Mouse (Mus musculus): Measurements from ENCODE around the gene Pkd2l1.
A peak's percentile ranks its signal among the peaks of the same experiment; 100 is the strongest.

The Pkd2l1 gene

GRCm38 (mm10) chr19:44192342-44192741 lies at the start of gene Pkd2l1:
Gene Pkd2l1, minus strand, starts transcription at chr19:44192442.
- no peak for DNase-seq (ENCODE audit: low spot score in 2 of 2)

GRCm38 (mm10) chr19:44238906-44239305 lies 46.7 kb upstream of the Pkd2l1 start:
- no peak for DNase-seq (ENCODE audit: low spot score in 2 of 2)

GRCm38 (mm10) chr19:44237471-44238006 lies 45.3 kb upstream of the Pkd2l1 start:
- DNase-seq (ENCODE audit: low spot score in 2 of 2): no peak

- no peak for DNase-seq (ENCODE audit: low spot score in 2 of 2)
These were observed 39.4 kb upstream of the Pkd2l1 start for GRCm38 (mm10) chr19:44231608-44232151.

GRCm38 (mm10) chr19:44230212-44230611 lies 38.0 kb upstream of the Pkd2l1 start:
- no peak for DNase-seq (ENCODE audit: low spot score in 2 of 2)

- DNase-seq (ENCODE audit: low spot score in 2 of 2): no peak
These were observed 37.5 kb upstream of the Pkd2l1 start for GRCm38 (mm10) chr19:44229776-44230175.

GRCm38 (mm10) chr19:44225728-44226127 lies 33.5 kb upstream of the Pkd2l1 start:
- DNase-seq (ENCODE audit: low spot score in 2 of 2): no peak

GRCm38 (mm10) chr19:44217958-44218525 lies 25.8 kb upstream of the Pkd2l1 start:
- DNase-seq (ENCODE audit: low spot score in 2 of 2): no peak

GRCm38 (mm10) chr19:44215255-44215654 lies 23.0 kb upstream of the Pkd2l1 start:
- no peak for DNase-seq (ENCODE audit: low spot score in 2 of 2)

- peak in 1 of 2 experiments; percentile 12 for DNase-seq (ENCODE audit: low spot score in 2 of 2)
These were observed 14.8 kb upstream of the Pkd2l1 start for GRCm38 (mm10) chr19:44207079-44207478.

- DNase-seq (ENCODE audit: low spot score in 2 of 2): no peak
These were observed 10.8 kb upstream of the Pkd2l1 start, which contains the start of gene Scd3 for GRCm38 (mm10) chr19:44203015-44203564. Gene Scd3, plus strand, starts transcription at chr19:44203269.

- DNase-seq (ENCODE audit: low spot score in 2 of 2): peak in 1 of 2 experiments; percentile 8
These were observed 6.7 kb upstream of the Pkd2l1 start for GRCm38 (mm10) chr19:44198964-44199363.

GRCm38 (mm10) chr19:44198494-44198893 lies 6.3 kb upstream of the Pkd2l1 start:
- no peak for DNase-seq (ENCODE audit: low spot score in 2 of 2)

- DNase-seq (ENCODE audit: low spot score in 2 of 2): no peak
These were observed 5.0 kb upstream of the Pkd2l1 start for GRCm38 (mm10) chr19:44197053-44197852.

- DNase-seq (ENCODE audit: low spot score in 2 of 2): peak; percentile 34 to 38
These were observed 2.9 kb upstream of the Pkd2l1 start for GRCm38 (mm10) chr19:44195138-44195537.

GRCm38 (mm10) chr19:44193906-44194305 lies 1.7 kb upstream of the Pkd2l1 start:
- DNase-seq (ENCODE audit: low spot score in 2 of 2): no peak

- no peak for DNase-seq (ENCODE audit: low spot score in 2 of 2)
These were observed 3.2 kb downstream of the Pkd2l1 start for GRCm38 (mm10) chr19:44189056-44189455.

- DNase-seq (ENCODE audit: low spot score in 2 of 2): no peak
These were observed 8.3 kb downstream of the Pkd2l1 start for GRCm38 (mm10) chr19:44183968-44184367.

GRCm38 (mm10) chr19:44180502-44180901 lies 11.7 kb downstream of the Pkd2l1 start:
- no peak for DNase-seq (ENCODE audit: low spot score in 2 of 2)

- no peak for DNase-seq (ENCODE audit: low spot score in 2 of 2)
These were observed 15.5 kb downstream of the Pkd2l1 start for GRCm38 (mm10) chr19:44176741-44177140.

- DNase-seq (ENCODE audit: low spot score in 2 of 2): no peak
These were observed 17.4 kb downstream of the Pkd2l1 start for GRCm38 (mm10) chr19:44174835-44175234.

- DNase-seq (ENCODE audit: low spot score in 2 of 2): no peak
These were observed 30.7 kb downstream of the Pkd2l1 start for GRCm38 (mm10) chr19:44161515-44161914.
